Mouse (Mus musculus): ENCODE data around the gene Alox12b. TPM values are rescaled to one million over a fixed set of nuclear protein-coding genes. Genes with fewer than 3 reads are reported as not detected.

Gene Alox12b
- total and polyA plus RNA-seq, 3 experiments: not detected

DNA sequence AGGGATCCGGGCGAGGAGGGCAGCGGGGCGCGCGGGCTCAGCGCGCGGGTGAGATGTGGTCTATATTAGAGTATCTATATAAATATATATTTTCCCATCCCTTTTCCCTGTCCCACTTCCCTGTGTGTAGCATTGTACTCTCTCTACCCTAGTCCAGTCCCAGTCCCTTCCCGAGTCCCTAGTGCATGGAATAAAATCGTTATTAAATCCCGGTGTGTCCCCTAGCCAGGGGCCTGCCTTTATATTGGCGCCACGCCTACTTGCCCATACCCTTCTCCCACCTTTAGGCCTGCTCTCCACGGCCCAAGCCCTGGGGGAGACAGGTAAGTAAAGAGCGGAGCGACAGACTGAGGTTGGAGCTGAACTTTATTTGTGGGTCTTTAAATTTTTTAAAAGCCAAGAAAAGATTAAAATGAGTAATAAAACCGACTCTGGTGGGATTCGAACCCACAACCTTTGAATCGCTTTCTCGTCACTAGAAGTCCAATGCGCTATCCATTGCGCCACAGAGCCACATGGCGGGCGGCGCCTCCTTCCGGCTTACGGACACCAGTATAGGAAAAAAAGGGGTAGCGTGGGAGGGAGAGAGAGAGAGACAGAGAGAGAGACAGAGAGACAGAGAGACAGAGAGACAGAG, 33.6 kb upstream of the Alox12b start:
- Histone ChIP-seq H3K9me3 (replicated peaks; ENCODE audit: insufficient read depth, low read length) (no peaks in the 10 kb centered on the region), H3K4me1 (ENCODE audit: control insufficient read depth in 1 of 2, insufficient read depth in 2 of 2, low read length in 2 of 2) (peaks cover 0 to 9% of the 10 kb centered on the region in 2 experiments; a peak in 2 of 4 replicates), H3K9ac (ENCODE audit: control insufficient read depth, low read depth, low read length, poor library complexity, severe bottlenecking) (peak overlapping the region; percentile 60), H3K4me3 (ENCODE audit: control insufficient read depth in 1 of 2, insufficient read depth in 1 of 2, low read depth in 2 of 2, low read length in 2 of 2) (peak overlapping the region; percentile 41 to 88), H3K79me2 (ENCODE audit: control insufficient read depth, insufficient read depth, low read length, poor library complexity) (no peaks in the 10 kb centered on the region; the same call in 1 of the 2 replicates), H3K27ac (ENCODE audit: control insufficient read depth, low read depth, low read length) (no peak overlapping the region), H3K36me3 (ENCODE audit: control insufficient read depth in 1 of 2, insufficient read depth in 2 of 2, low read length in 2 of 2) (no peaks in the 10 kb centered on the region), H3K27me3 (ENCODE audit: control insufficient read depth in 1 of 2, insufficient read depth in 2 of 2, low read length in 2 of 2) (no peaks in the 10 kb centered on the region)
- peak; percentile 47; the same call in 1 of the 2 replicates for TF ChIP-seq MYC (IDR thresholded peaks at IDR 0.05; ENCODE audit: low read depth, low read length)
- no peak for TF ChIP-seq RCOR1 (IDR thresholded peaks at IDR 0.05; ENCODE audit: low read depth, low read length)
- TF ChIP-seq ELF1 (IDR thresholded peaks at IDR 0.05; ENCODE audit: low read depth, low read length): 0 out of 2 replicates have a peak, but pooled peaks have one; percentile 43
- TF ChIP-seq MAZ (IDR thresholded peaks at IDR 0.05; ENCODE audit: low read depth, low read length): peak; percentile 92; the same call in 1 of the 2 replicates
- TF ChIP-seq CHD2 (IDR thresholded peaks at IDR 0.05; ENCODE audit: low read length): no peak
- TF ChIP-seq CTCF (IDR thresholded peaks at IDR 0.05 in 2 of 3, conservative IDR thresholded peaks at IDR 0.05 in 1 of 3; ENCODE audit: control insufficient read depth in 1 of 3, insufficient read depth in 1 of 3, low read depth in 2 of 3, low read length in 3 of 3, poor library complexity in 1 of 3, severe bottlenecking in 1 of 3): peak in 1 of 3 experiments; percentile 37; a peak in 3 of 6 replicates
- TF ChIP-seq GATA1 (IDR thresholded peaks at IDR 0.05; ENCODE audit: low read depth, low read length): 0 out of 2 replicates have a peak, but pooled peaks have one; percentile 8
- TF ChIP-seq HCFC1 (IDR thresholded peaks at IDR 0.05; ENCODE audit: low read depth, low read length): 0 out of 2 replicates have a peak, but pooled peaks have one; percentile 39
- TF ChIP-seq SIN3A (IDR thresholded peaks at IDR 0.05; ENCODE audit: low read length): peak; percentile 3
- TF ChIP-seq NELFE (IDR thresholded peaks at IDR 0.05; ENCODE audit: low read depth, low read length): no peak
- TF ChIP-seq POLR2AphosphoS2 (IDR thresholded peaks at IDR 0.05; ENCODE audit: low read length): no peak
- TF ChIP-seq ZNF384 (IDR thresholded peaks at IDR 0.05; ENCODE audit: low read depth, low read length): 0 out of 2 replicates have a peak, but pooled peaks have one; percentile 27
- TF ChIP-seq RAD21 (IDR thresholded peaks at IDR 0.05; ENCODE audit: low read depth, low read length): no peak
- no peak for TF ChIP-seq CHD1 (IDR thresholded peaks at IDR 0.05; ENCODE audit: low read depth, low read length)
- peak; percentile 98 for TF ChIP-seq TBP (IDR thresholded peaks at IDR 0.05; ENCODE audit: low read depth, low read length)
- TF ChIP-seq MXI1 (IDR thresholded peaks at IDR 0.05; ENCODE audit: low read depth, low read length): peak; percentile 60; the same call in 1 of the 2 replicates
- no peak for TF ChIP-seq ZMIZ1 (IDR thresholded peaks at IDR 0.05; ENCODE audit: low read depth, low read length)
- peak; percentile 89 for TF ChIP-seq MAFK (IDR thresholded peaks at IDR 0.05; ENCODE audit: borderline replicate concordance, low read depth, low read length)
- 0 out of 2 replicates have a peak, but pooled peaks have one; percentile 27 for TF ChIP-seq KAT2A (conservative IDR thresholded peaks at IDR 0.05; ENCODE audit: low read depth, low read length)
- DNase-seq (ENCODE audit: low read depth, low spot score): peak; percentile 96
